Mouse (Mus musculus): Measurements from ENCODE around the gene Olfr828.

The Olfr828 gene

GRCm38 (mm10) chr9:18819426-18819825 is at the start of gene Olfr828:
TSS of gene Olfr828 (minus strand) at chr9:18819526.
- DNase-seq, result no peak

GRCm38 (mm10) chr9:18854633-18855032 is 35.3 kb upstream of the Olfr828 start, which contains the start of gene Olfr829:
TSS of gene Olfr829 (plus strand) at chr9:18854933.
- no peak for DNase-seq

GRCm38 (mm10) chr9:18785316-18785715 is 34.0 kb downstream of the Olfr828 start:
- DNase-seq, result no peak

GRCm38 (mm10) chr9:18779476-18779875 is 39.9 kb downstream of the Olfr828 start:
- DNase-seq, result peak; percentile 77

- peak; percentile 16 to 35 for DNase-seq
These were observed 40.3 kb downstream of the Olfr828 start for GRCm38 (mm10) chr9:18778981-18779380.

Data from cerebellum, postnatal 14 days (tissue).